Mouse (Mus musculus): Measurements from ENCODE around the gene Depdc7. TPM values are rescaled to one million over a fixed set of nuclear protein-coding genes. Genes with fewer than 3 reads are reported as not detected.

The Depdc7 gene
- polyA plus RNA-seq, 1 experiment: 0.86 TPM

GRCm38 (mm10) chr2:104740248-104740949, 2.3 kb downstream of the Depdc7 start:
- TF ChIP-seq POLR2A (IDR thresholded peaks at IDR 0.05; ENCODE audit: control insufficient read depth, extremely low read depth, insufficient read depth, low read length, poor library complexity): no peak
- TF ChIP-seq CTCF (IDR thresholded peaks at IDR 0.05; ENCODE audit: borderline replicate concordance, control insufficient read depth, extremely low read depth, insufficient read depth, low read length, poor library complexity): no peak
- DNase-seq: no peak
- H3K4me3 ChIP-seq (ENCODE audit: control insufficient read depth, insufficient read depth, low read length): no peak overlapping the region
- WGBS: 91% methylated on average over 7 of the region's 7 CpGs
- no peak overlapping the region for H3K27ac ChIP-seq (ENCODE audit: control insufficient read depth, insufficient read depth, low read length)
- peaks cover 2% of the 10 kb centered on the region; the same call in 1 of the 2 replicates for H3K4me1 ChIP-seq (replicated peaks; ENCODE audit: control insufficient read depth, insufficient read depth, low read length)
- H3K27me3 ChIP-seq (ENCODE audit: control insufficient read depth, insufficient read depth, low read length): peaks cover 19% of the 10 kb centered on the region; the same call in 1 of the 2 replicates
- H3K36me3 ChIP-seq (ENCODE audit: control insufficient read depth, insufficient read depth, low read length): no peaks in the 10 kb centered on the region

- no peak for TF ChIP-seq CTCF (IDR thresholded peaks at IDR 0.05; ENCODE audit: borderline replicate concordance, control insufficient read depth, extremely low read depth, insufficient read depth, low read length, poor library complexity)
- TF ChIP-seq POLR2A (IDR thresholded peaks at IDR 0.05; ENCODE audit: control insufficient read depth, extremely low read depth, insufficient read depth, low read length, poor library complexity): no peak
- no peak for DNase-seq
- WGBS: 100% methylated on average over 2 of the region's 2 CpGs
- Histone ChIP-seq H3K27ac (ENCODE audit: control insufficient read depth, insufficient read depth, low read length) (no peak overlapping the region), H3K27me3 (ENCODE audit: control insufficient read depth, insufficient read depth, low read length) (peaks cover 19% of the 10 kb centered on the region; the same call in 1 of the 2 replicates), H3K4me1 (replicated peaks; ENCODE audit: control insufficient read depth, insufficient read depth, low read length) (peaks cover 2% of the 10 kb centered on the region; the same call in 1 of the 2 replicates), H3K4me3 (ENCODE audit: control insufficient read depth, insufficient read depth, low read length) (no peak overlapping the region), H3K36me3 (ENCODE audit: control insufficient read depth, insufficient read depth, low read length) (no peaks in the 10 kb centered on the region)
Observed at GRCm38 (mm10) chr2:104739691-104740090, 3.0 kb downstream of the Depdc7 start.

- TF ChIP-seq POLR2A (IDR thresholded peaks at IDR 0.05; ENCODE audit: control insufficient read depth, extremely low read depth, insufficient read depth, low read length, poor library complexity) (no peak), CTCF (IDR thresholded peaks at IDR 0.05; ENCODE audit: borderline replicate concordance, control insufficient read depth, extremely low read depth, insufficient read depth, low read length, poor library complexity) (no peak)
- H3K27me3 ChIP-seq (ENCODE audit: control insufficient read depth, insufficient read depth, low read length): 0 out of 2 replicates have a peak, but pooled peaks cover 6% of the 10 kb centered on the region
- no peak for DNase-seq
- no peaks in the 10 kb centered on the region for H3K36me3 ChIP-seq (ENCODE audit: control insufficient read depth, insufficient read depth, low read length)
- no peak overlapping the region for H3K4me3 ChIP-seq (ENCODE audit: control insufficient read depth, insufficient read depth, low read length)
- H3K4me1 ChIP-seq (replicated peaks; ENCODE audit: control insufficient read depth, insufficient read depth, low read length): no peaks in the 10 kb centered on the region
- H3K27ac ChIP-seq (ENCODE audit: control insufficient read depth, insufficient read depth, low read length): no peak overlapping the region
- 84% methylated on average over 7 of the region's 7 CpGs for WGBS
Observed at GRCm38 (mm10) chr2:104736241-104736640, 6.4 kb downstream of the Depdc7 start.

- H3K27ac ChIP-seq (ENCODE audit: control insufficient read depth, insufficient read depth, low read length): no peak overlapping the region
- no peak overlapping the region for H3K4me3 ChIP-seq (ENCODE audit: control insufficient read depth, insufficient read depth, low read length)
- no peaks in the 10 kb centered on the region for H3K27me3 ChIP-seq (ENCODE audit: control insufficient read depth, insufficient read depth, low read length)
- TF ChIP-seq POLR2A (IDR thresholded peaks at IDR 0.05; ENCODE audit: control insufficient read depth, extremely low read depth, insufficient read depth, low read length, poor library complexity): no peak
- TF ChIP-seq CTCF (IDR thresholded peaks at IDR 0.05; ENCODE audit: borderline replicate concordance, control insufficient read depth, extremely low read depth, insufficient read depth, low read length, poor library complexity): no peak
- H3K36me3 ChIP-seq (ENCODE audit: control insufficient read depth, insufficient read depth, low read length): no peaks in the 10 kb centered on the region
- 64% methylated on average over 7 of the region's 7 CpGs for WGBS
- DNase-seq: no peak
- no peaks in the 10 kb centered on the region for H3K4me1 ChIP-seq (replicated peaks; ENCODE audit: control insufficient read depth, insufficient read depth, low read length)
Observed at GRCm38 (mm10) chr2:104732562-104733256, 10.0 kb downstream of the Depdc7 start.

GRCm38 (mm10) chr2:104732033-104732444, 10.6 kb downstream of the Depdc7 start:
- H3K36me3 ChIP-seq (ENCODE audit: control insufficient read depth, insufficient read depth, low read length): no peaks in the 10 kb centered on the region
- H3K4me3 ChIP-seq (ENCODE audit: control insufficient read depth, insufficient read depth, low read length): no peak overlapping the region
- 42% methylated on average over 9 of the region's 9 CpGs for WGBS
- no peaks in the 10 kb centered on the region for H3K27me3 ChIP-seq (ENCODE audit: control insufficient read depth, insufficient read depth, low read length)
- DNase-seq: no peak
- H3K4me1 ChIP-seq (replicated peaks; ENCODE audit: control insufficient read depth, insufficient read depth, low read length): no peaks in the 10 kb centered on the region
- no peak overlapping the region for H3K27ac ChIP-seq (ENCODE audit: control insufficient read depth, insufficient read depth, low read length)
- TF ChIP-seq POLR2A (IDR thresholded peaks at IDR 0.05; ENCODE audit: control insufficient read depth, extremely low read depth, insufficient read depth, low read length, poor library complexity): no peak
- TF ChIP-seq CTCF (IDR thresholded peaks at IDR 0.05; ENCODE audit: borderline replicate concordance, control insufficient read depth, extremely low read depth, insufficient read depth, low read length, poor library complexity): no peak

- 89% methylated on average over 1 of the region's 1 CpGs for WGBS
- no peaks in the 10 kb centered on the region for H3K36me3 ChIP-seq (ENCODE audit: control insufficient read depth, insufficient read depth, low read length)
Observed at GRCm38 (mm10) chr2:104727369-104727768, 15.3 kb downstream of the Depdc7 start.

More at GRCm38 (mm10) chr2:104727369-104727768, 15.3 kb downstream of the Depdc7 start:
- Histone ChIP-seq H3K27ac (ENCODE audit: control insufficient read depth, insufficient read depth, low read length) (no peak overlapping the region), H3K4me1 (replicated peaks; ENCODE audit: control insufficient read depth, insufficient read depth, low read length) (no peaks in the 10 kb centered on the region), H3K4me3 (ENCODE audit: control insufficient read depth, insufficient read depth, low read length) (no peak overlapping the region), H3K27me3 (ENCODE audit: control insufficient read depth, insufficient read depth, low read length) (no peaks in the 10 kb centered on the region)
- DNase-seq: no peak
- TF ChIP-seq POLR2A (IDR thresholded peaks at IDR 0.05; ENCODE audit: control insufficient read depth, extremely low read depth, insufficient read depth, low read length, poor library complexity): no peak
- no peak for TF ChIP-seq CTCF (IDR thresholded peaks at IDR 0.05; ENCODE audit: borderline replicate concordance, control insufficient read depth, extremely low read depth, insufficient read depth, low read length, poor library complexity)
